Mouse (Mus musculus) forebrain, embryonic 11.5 days (tissue): Measurements from ENCODE around the gene Fstl1. TPM values are rescaled to one million over a fixed set of nuclear protein-coding genes. Genes with fewer than 3 reads are reported as not detected.

Experiments used
- ATAC-seq: fragments of 200-750 bp; cut with Nextera tagmentation; replicated peaks from 2 replicates; pipeline ENCODE4 v1.8.0; 2017; ENCODE audit warnings: moderate TSS enrichment; ENCODE audit not compliant: low FRiP score
- DNase-seq: peaks from one replicate; pipeline ENCODE4 v3.0.0-alpha.2; 2017; ENCODE audit warnings: low spot score
- H3K27ac ChIP-seq: fragments of 300-500 bp; sonication (generic); 2 replicates; pipeline ENCODE4 v1.5.1; 2014; ENCODE audit warnings: low read depth, low read length
- H3K27me3 ChIP-seq: fragments of 300-500 bp; sonication (generic); 2 replicates; pipeline ENCODE4 v1.6.1; 2014; ENCODE audit warnings: mild to moderate bottlenecking, low read length, mixed read lengths; ENCODE audit not compliant: control insufficient read depth, insufficient read depth
- H3K36me3 ChIP-seq: fragments of 300-500 bp; sonication (generic); 2 replicates; pipeline ENCODE4 v1.6.1; 2014; ENCODE audit warnings: mild to moderate bottlenecking, low read length, moderate library complexity, mixed read lengths; ENCODE audit not compliant: control insufficient read depth, insufficient read depth
- H3K4me1 ChIP-seq: fragments of 300-500 bp; sonication (generic); replicated peaks from 2 replicates; pipeline ENCODE4 v1.6.1; 2014; ENCODE audit warnings: low read length, mixed read lengths; ENCODE audit not compliant: control insufficient read depth, insufficient read depth
- H3K4me2 ChIP-seq: fragments of 300-500 bp; sonication (generic); 2 replicates; pipeline ENCODE4 v1.6.1; 2014; ENCODE audit warnings: low read depth, mild to moderate bottlenecking, low read length, moderate library complexity, mixed read lengths; ENCODE audit not compliant: severe bottlenecking
- H3K4me3 ChIP-seq: fragments of 300-500 bp; sonication (generic); 2 replicates; pipeline ENCODE4 v1.5.1; 2014; ENCODE audit warnings: low read depth, low read length
- H3K9ac ChIP-seq: fragments of 300-500 bp; sonication (generic); 2 replicates; pipeline ENCODE4 v1.6.1; 2014; ENCODE audit warnings: low read length
- H3K9me3 ChIP-seq: fragments of 300-500 bp; sonication (generic); 2 replicates; pipeline ENCODE4 v1.6.1; 2016; ENCODE audit warnings: low read length, mixed read lengths; ENCODE audit not compliant: control insufficient read depth
- WGBS: fragments of 180-500 bp; shearing (Covaris S2); extraction: QIAGEN DNeasy Blood & Tissue Kit; methylation state at CpG from one replicate; pipeline ENCODE4 v1.1.7; 2014; 5-methylcytosine and 5-hydroxymethylcytosine counted together
- polyA plus RNA-seq: library from polyadenylated mRNA; unstranded; fragments of >200 nt; fragmentation: Nextera tagmentation; extraction: Ambion mirVana; gene quantifications from 2 replicates; pipeline ENCODE4 v1.2.1, GENCODE M21; 2014

Gene Fstl1
- polyA plus RNA-seq, 1 experiment from 2014 or later = 176 TPM

GRCm38 (mm10) chr16:37861029-37861428 lies 84.4 kb downstream of the Fstl1 start, which contains the start of gene Gm36028:
Gene Gm36028, minus strand, starts transcription at chr16:37861146.
- no peak within 1 kb of the TSS for H3K9ac ChIP-seq
- H3K4me3 ChIP-seq = no peak within 1 kb of the TSS
- no peaks in the 10 kb centered on the region; the same call in 1 of the 2 replicates for H3K9me3 ChIP-seq
- H3K27me3 ChIP-seq = no peaks in the 10 kb centered on the region
- H3K4me2 ChIP-seq = no peak within 1 kb of the TSS
- WGBS = 87% methylated on average over 7 of the region's 7 CpGs
- ATAC-seq (no peak), DNase-seq (no peak)
- no peaks in the 10 kb centered on the region for H3K36me3 ChIP-seq
- H3K27ac ChIP-seq = no peak within 1 kb of the TSS
- H3K4me1 ChIP-seq = no peaks in the 10 kb centered on the region

- 78% methylated on average over 3 of the region's 3 CpGs for WGBS
- Histone ChIP-seq H3K27me3 (no peaks in the 10 kb centered on the region), H3K27ac (no peak overlapping the region), H3K36me3 (no peaks in the 10 kb centered on the region), H3K4me1 (no peaks in the 10 kb centered on the region), H3K4me2 (no peak overlapping the region), H3K4me3 (no peak overlapping the region), H3K9ac (no peak overlapping the region), H3K9me3 (no peaks in the 10 kb centered on the region; the same call in 1 of the 2 replicates)
- DNase-seq (no peak), ATAC-seq (no peak)
These were observed 87.2 kb downstream of the Fstl1 start for GRCm38 (mm10) chr16:37863876-37864275.

DNA sequence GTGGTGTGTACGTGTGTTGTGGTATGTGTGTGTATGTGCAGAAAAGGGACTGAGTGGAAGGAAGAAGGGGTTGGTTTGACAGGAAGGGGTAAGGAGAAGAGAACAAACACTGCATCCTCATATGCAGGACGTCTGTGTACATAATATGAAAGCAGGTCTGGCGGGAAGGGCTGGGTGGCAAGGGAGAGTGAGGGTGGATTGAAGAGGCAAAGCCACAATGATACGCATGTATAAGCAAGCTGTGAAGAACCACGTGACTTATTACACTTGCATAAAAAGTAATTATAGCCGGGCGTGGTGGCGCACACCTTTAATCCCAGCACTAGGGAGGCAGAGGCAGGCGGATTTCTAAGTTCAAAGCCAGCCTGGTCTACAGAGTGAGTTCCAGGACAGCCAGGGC lies 89.2 kb downstream of the Fstl1 start:
- Histone ChIP-seq H3K27ac (no peak overlapping the region), H3K4me3 (no peak overlapping the region), H3K4me1 (peaks cover 5% of the 10 kb centered on the region; the same call in 1 of the 2 replicates), H3K9me3 (no peaks in the 10 kb centered on the region; the same call in 1 of the 2 replicates), H3K4me2 (no peak overlapping the region), H3K9ac (no peak overlapping the region), H3K36me3 (no peaks in the 10 kb centered on the region; the same call in 1 of the 2 replicates), H3K27me3 (no peaks in the 10 kb centered on the region)
- no peak for ATAC-seq
- no peak for DNase-seq
- WGBS = 87% methylated on average over 9 of the region's 9 CpGs

DNA sequence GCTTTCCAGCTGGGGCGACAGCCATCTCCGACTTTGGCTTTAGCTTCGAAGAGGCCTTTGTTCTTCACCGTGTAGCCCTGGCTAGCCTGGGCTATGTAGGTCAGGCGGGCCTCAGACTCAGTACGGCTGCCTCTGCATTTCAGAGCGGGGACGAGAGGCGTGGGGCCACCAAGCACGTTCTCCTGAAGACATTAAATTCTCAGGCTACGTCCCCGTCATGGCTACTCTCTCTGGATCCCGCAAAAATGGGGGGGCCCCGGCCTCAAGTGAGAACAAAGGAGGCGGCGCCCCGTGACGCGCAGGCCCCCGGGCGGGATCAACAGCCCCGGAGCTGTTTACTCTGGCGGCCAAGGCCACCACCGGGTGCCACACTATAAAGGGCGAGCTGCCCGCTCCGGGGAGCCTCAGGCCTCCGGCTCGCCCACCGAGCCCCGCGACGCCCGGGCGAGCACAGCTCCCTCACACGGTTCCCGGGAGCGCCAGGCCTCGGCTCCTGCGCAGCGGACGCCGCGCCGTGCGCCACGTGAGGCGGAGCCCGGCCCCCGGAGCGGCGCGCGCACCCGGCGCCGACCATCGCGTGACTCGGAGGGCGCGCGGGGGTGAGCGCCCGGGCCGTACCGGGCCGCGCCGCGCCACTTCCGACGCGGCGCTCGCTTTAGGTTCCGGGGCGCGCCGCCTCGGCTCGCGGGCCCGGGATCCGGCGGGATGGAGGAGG lies 91.3 kb downstream of the Fstl1 start, which contains the start of gene Lrrc58:
Lrrc58 (plus strand) TSS at position 599 of the 715 bp plus-strand sequence.
- Histone ChIP-seq H3K4me3 (peak within 1 kb of the TSS; percentile 96), H3K27ac (peak within 1 kb of the TSS; percentile 98), H3K4me2 (peak within 1 kb of the TSS; percentile 76), H3K9ac (peak within 1 kb of the TSS; percentile 99), H3K27me3 (no peaks in the 10 kb centered on the region), H3K4me1 (peaks cover 7% of the 10 kb centered on the region; the same call in 1 of the 2 replicates), H3K9me3 (no peaks in the 10 kb centered on the region), H3K36me3 (no peaks in the 10 kb centered on the region; the same call in 1 of the 2 replicates)
- ATAC-seq = peak; percentile 90
- peak; percentile 89 for DNase-seq
- WGBS = 1% methylated on average over 68 of the region's 86 CpGs

DNA sequence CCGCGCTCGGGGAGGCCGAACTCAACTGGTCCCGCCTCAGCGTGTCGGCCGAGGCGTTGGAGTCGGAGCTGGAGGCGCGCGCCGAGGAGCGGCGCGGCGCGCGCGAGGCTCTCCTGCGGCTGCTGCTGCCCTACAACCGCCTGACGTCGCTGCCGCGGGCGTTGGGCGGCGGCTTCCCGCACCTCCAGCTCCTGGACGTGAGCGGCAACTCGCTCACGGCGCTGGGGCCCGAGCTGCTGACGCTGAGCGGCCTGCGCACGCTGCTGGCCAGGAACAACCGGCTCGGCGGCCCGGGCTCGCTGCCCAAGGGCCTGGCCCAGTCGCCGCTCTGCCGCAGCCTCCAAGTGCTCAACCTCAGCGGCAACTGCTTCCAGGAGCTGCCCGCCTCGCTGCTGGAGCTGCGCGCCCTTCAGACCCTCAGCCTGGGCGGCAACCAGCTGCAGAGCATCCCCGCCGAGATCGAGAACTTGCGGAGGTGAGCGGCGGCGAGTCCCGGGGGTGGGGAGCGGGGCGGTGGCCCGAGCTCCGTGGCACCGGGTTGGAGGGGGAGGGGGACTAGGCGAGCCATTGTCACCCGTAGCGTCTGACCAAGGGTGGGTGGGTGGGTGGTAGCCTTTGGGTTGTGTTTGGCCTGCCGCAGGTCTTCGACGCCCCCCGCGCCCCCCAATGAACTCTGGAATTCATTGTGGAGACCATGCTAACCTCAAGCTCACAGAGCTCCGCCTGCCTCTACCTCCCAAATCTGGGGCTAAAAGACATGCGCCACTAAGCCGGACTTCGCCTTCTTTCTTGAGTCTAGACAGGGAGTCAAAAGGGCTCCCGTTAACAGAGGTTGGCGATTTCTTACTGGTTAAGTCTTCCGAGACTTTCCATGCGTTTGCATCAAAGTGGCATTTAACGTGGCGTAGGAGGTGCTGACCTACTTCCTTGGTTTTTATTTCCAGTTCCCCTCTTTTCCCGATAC lies 92.1 kb downstream of the Fstl1 start:
- peak overlapping the region; percentile 99 for H3K9ac ChIP-seq
- peak overlapping the region; percentile 76 for H3K4me2 ChIP-seq
- H3K4me1 ChIP-seq = peaks cover 7% of the 10 kb centered on the region; the same call in 1 of the 2 replicates
- DNase-seq (peak; percentile 87), ATAC-seq (peak; percentile 76)
- H3K9me3 ChIP-seq = no peaks in the 10 kb centered on the region
- no peaks in the 10 kb centered on the region; the same call in 1 of the 2 replicates for H3K36me3 ChIP-seq
- WGBS = under 1% methylated on average over 77 of the region's 87 CpGs
- peak overlapping the region; percentile 96 for H3K4me3 ChIP-seq
- no peaks in the 10 kb centered on the region for H3K27me3 ChIP-seq
- H3K27ac ChIP-seq = peak overlapping the region; percentile 98

GRCm38 (mm10) chr16:37869470-37870231 lies 93.0 kb downstream of the Fstl1 start:
- Histone ChIP-seq H3K9me3 (no peaks in the 10 kb centered on the region), H3K9ac (peak overlapping the region; percentile 99), H3K36me3 (no peaks in the 10 kb centered on the region; the same call in 1 of the 2 replicates), H3K4me1 (peaks cover 7% of the 10 kb centered on the region; the same call in 1 of the 2 replicates), H3K4me3 (peak overlapping the region; percentile 96), H3K4me2 (peak overlapping the region; percentile 76), H3K27me3 (no peaks in the 10 kb centered on the region), H3K27ac (peak overlapping the region; percentile 98)
- no peak for DNase-seq
- ATAC-seq = no peak
- WGBS = 38% methylated on average over 4 of the region's 4 CpGs

GRCm38 (mm10) chr16:37871112-37871715 lies 94.5 kb downstream of the Fstl1 start:
- H3K27ac ChIP-seq = no peak overlapping the region
- H3K4me1 ChIP-seq = peaks cover 7% of the 10 kb centered on the region; the same call in 1 of the 2 replicates
- DNase-seq (no peak), ATAC-seq (no peak)
- H3K4me3 ChIP-seq = no peak overlapping the region
- H3K9ac ChIP-seq = no peak overlapping the region
- no peaks in the 10 kb centered on the region; the same call in 1 of the 2 replicates for H3K36me3 ChIP-seq
- no peaks in the 10 kb centered on the region for H3K9me3 ChIP-seq
- 0 out of 2 replicates have a peak overlapping the region, but pooled peaks have one; percentile 9 for H3K4me2 ChIP-seq
- WGBS = 92% methylated on average over 4 of the region's 4 CpGs
- no peaks in the 10 kb centered on the region for H3K27me3 ChIP-seq
